In the genomic region with DNA sequence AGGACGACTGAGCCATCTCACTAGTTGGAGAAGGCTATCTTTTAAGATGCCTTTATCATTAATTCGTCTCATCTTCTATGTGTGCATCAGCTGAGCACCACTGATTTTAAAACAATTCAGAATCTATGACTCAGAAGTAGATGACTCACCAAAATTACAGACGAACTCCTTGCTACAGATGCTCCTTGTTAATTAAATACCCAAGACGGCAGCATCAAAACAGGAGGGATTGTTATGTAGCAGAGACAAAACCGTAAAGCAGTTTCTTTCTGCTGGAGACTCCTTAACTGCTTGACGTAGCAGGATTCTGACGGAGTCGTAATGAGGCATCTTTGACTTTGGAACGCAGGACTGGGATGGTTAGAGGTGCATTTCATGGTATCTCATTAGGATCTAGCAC, we compare ENCODE assay signal across 31 mouse cellular contexts.
DNase-seq lines count a peak whose midpoint lies in the region; ATAC-seq and TF ChIP-seq lines count a peak whose summit lies in the region.
"Had no signal": no experiment of that assay in that cellular context is flagged by ENCODE, and none has a peak within 500 bp of the region (broad histone marks: within the 10 kb centered on the region; RNA-seq: fewer than 3 reads in every experiment).

No protein-coding gene starts in this region.

- no peak for DNase-seq in frontal cortex, postnatal 10 days (ENCODE audit: low spot score in 2 of 2)
- peak; percentile 11 for DNase-seq in 3T3-L1 (ENCODE audit: low read depth, low spot score)
- peak; percentile 43 for DNase-seq in Muller cell, postnatal 12 days (ENCODE audit: inconsistent ontology term)
- DNase-seq in thymus, adult 18-20 months: no peak
- no peak for DNase-seq in lung, postnatal 0 days (ENCODE audit: low spot score)
- DNase-seq: adrenal gland, adult 2 months; adrenal gland, postnatal 14 days; cerebellum, adult 11-12 months; cerebellum, adult 8-10 months; cerebellum, postnatal 10 days; cerebellum, postnatal 36 days; embryo, embryonic 11 days; forebrain, postnatal 0 days; gastrocnemius, postnatal 10 days; gastrocnemius, postnatal 36 days; heart, adult 18-20 months; heart, postnatal 10 days; heart, postnatal 36 days had no signal

- no peak for TF ChIP-seq POLR2A in myocyte (IDR thresholded peaks at IDR 0.05; ENCODE audit: insufficient read length, low read depth)

- no peaks in the 10 kb centered on the region for H3K4me1 ChIP-seq in lung, postnatal 0 days (ENCODE audit: insufficient read depth, low read depth, low read length)
- H3K4me1 ChIP-seq in forebrain, embryonic 15.5 days: no peaks in the 10 kb centered on the region
- H3K4me1 ChIP-seq: forebrain, embryonic 13.5 days; heart, embryonic 12.5 days; heart, embryonic 15.5 days; hindbrain, embryonic 10.5 days had no signal

- H3K4me3 ChIP-seq in myocyte: no peak overlapping the region
- H3K4me3 ChIP-seq in lung, postnatal 0 days (ENCODE audit: low read depth, low read length): no peak overlapping the region
- no peak overlapping the region for H3K4me3 ChIP-seq in forebrain, embryonic 15.5 days
- H3K4me3 ChIP-seq: embryonic facial prominence, embryonic 10.5 days; embryonic facial prominence, embryonic 13.5 days; erythroblast, embryonic 14.5 days; forebrain, embryonic 13.5 days; heart, embryonic 12.5 days; heart, embryonic 15.5 days; hindbrain, embryonic 10.5 days had no signal

- no peak for TF ChIP-seq CTCF in lung, postnatal 0 days (IDR thresholded peaks at IDR 0.05)

- H3K79me2 ChIP-seq in myocyte (ENCODE audit: control insufficient read depth, insufficient read depth): no peaks in the 10 kb centered on the region

- H3K9ac ChIP-seq in lung, postnatal 0 days (replicated peaks; ENCODE audit: low read depth): no peak overlapping the region
- no peak overlapping the region for H3K9ac ChIP-seq in forebrain, embryonic 15.5 days (replicated peaks)
- H3K9ac ChIP-seq: embryonic facial prominence, embryonic 13.5 days; forebrain, embryonic 13.5 days; forebrain, postnatal 0 days; heart, embryonic 12.5 days; heart, embryonic 15.5 days; hindbrain, embryonic 14.5 days had no signal

- 77% methylated on average over 9 of the region's 9 CpGs for WGBS in lung, postnatal 0 days
- 78% methylated on average over 9 of the region's 9 CpGs for WGBS in forebrain, embryonic 15.5 days

- no peak overlapping the region for H3K27ac ChIP-seq in lung, postnatal 0 days (ENCODE audit: low read length)
- no peak overlapping the region for H3K27ac ChIP-seq in forebrain, embryonic 15.5 days (replicated peaks)
- H3K27ac ChIP-seq: embryonic facial prominence, embryonic 10.5 days; embryonic facial prominence, embryonic 13.5 days; forebrain, embryonic 13.5 days; heart, embryonic 15.5 days; hindbrain, embryonic 10.5 days; hindbrain, embryonic 14.5 days had no signal

- peak overlapping the region; percentile 38 for H3K4me2 ChIP-seq in myocyte (ENCODE audit: low read depth)
- no peak overlapping the region for H3K4me2 ChIP-seq in lung, postnatal 0 days (replicated peaks; ENCODE audit: low read depth, low read length)
- H3K4me2 ChIP-seq in forebrain, embryonic 15.5 days (replicated peaks): no peak overlapping the region
- H3K4me2 ChIP-seq: embryonic facial prominence, embryonic 13.5 days; forebrain, embryonic 13.5 days; heart, embryonic 12.5 days; heart, embryonic 15.5 days; hindbrain, embryonic 14.5 days had no signal

- no peaks in the 10 kb centered on the region for H3K9me3 ChIP-seq in lung, postnatal 0 days (ENCODE audit: low read length)
- no peaks in the 10 kb centered on the region for H3K9me3 ChIP-seq in forebrain, embryonic 15.5 days
- H3K9me3 ChIP-seq: embryonic facial prominence, embryonic 10.5 days; embryonic facial prominence, embryonic 13.5 days; forebrain, embryonic 13.5 days; heart, embryonic 12.5 days; heart, embryonic 15.5 days; hindbrain, embryonic 10.5 days had no signal

- no peaks in the 10 kb centered on the region for H3K36me3 ChIP-seq in myocyte (ENCODE audit: control insufficient read depth, insufficient read depth)
- no peaks in the 10 kb centered on the region for H3K36me3 ChIP-seq in lung, postnatal 0 days (ENCODE audit: insufficient read depth, low read length)
- no peaks in the 10 kb centered on the region for H3K36me3 ChIP-seq in forebrain, embryonic 15.5 days
- H3K36me3 ChIP-seq: embryonic facial prominence, embryonic 10.5 days; embryonic facial prominence, embryonic 13.5 days; heart, embryonic 12.5 days; heart, embryonic 15.5 days; hindbrain, embryonic 10.5 days had no signal

- no peak for TF ChIP-seq EP300 in lung, postnatal 0 days (IDR thresholded peaks at IDR 0.05)

- no peak overlapping the region for H3ac ChIP-seq in myocyte (ENCODE audit: control insufficient read depth, insufficient read length)

- peak; percentile 47 for ATAC-seq in frontal cortex, adult (ENCODE audit: low TSS enrichment)
- no peak for ATAC-seq in lung, postnatal 0 days
- no peak for ATAC-seq in forebrain, embryonic 15.5 days (replicated peaks)
- ATAC-seq: CD4-positive, CD25-positive, alpha-beta regulatory T cell, adult 4 months; forebrain, embryonic 13.5 days; forebrain, postnatal 0 days; intestine, postnatal 0 days had no signal

- no peaks in the 10 kb centered on the region for H3K27me3 ChIP-seq in myocyte (ENCODE audit: control insufficient read depth, insufficient read depth, insufficient read length)
- H3K27me3 ChIP-seq in lung, postnatal 0 days (replicated peaks; ENCODE audit: insufficient read depth, low read length): no peaks in the 10 kb centered on the region
- no peaks in the 10 kb centered on the region for H3K27me3 ChIP-seq in forebrain, embryonic 15.5 days
- H3K27me3 ChIP-seq: embryonic facial prominence, embryonic 13.5 days; forebrain, embryonic 13.5 days; heart, embryonic 12.5 days; heart, embryonic 15.5 days had no signal

TF ChIP-seq in myocyte, 11 proteins besides CTCF, POLR2A, EP300 and RAD21:
- TF ChIP-seq MAX (IDR thresholded peaks at IDR 0.05; ENCODE audit: low read depth): no peak
- no peak for TF ChIP-seq USF1 (IDR thresholded peaks at IDR 0.05; ENCODE audit: low read depth)
- TF ChIP-seq E2F4 (IDR thresholded peaks at IDR 0.05; ENCODE audit: insufficient read depth): no peak
- no peak for TF ChIP-seq MYOD1 (IDR thresholded peaks at IDR 0.05; ENCODE audit: control insufficient read depth in 1 of 3, insufficient read length in 2 of 3, low read depth in 2 of 3)
- no peak for TF ChIP-seq TCF12 (IDR thresholded peaks at IDR 0.05; ENCODE audit: insufficient read depth, poor library complexity, severe bottlenecking)
- TF ChIP-seq POLR2AphosphoS2 (IDR thresholded peaks at IDR 0.05; ENCODE audit: insufficient read length, low read depth): no peak
- TF ChIP-seq MYOG (IDR thresholded peaks at IDR 0.05; ENCODE audit: control insufficient read depth in 1 of 3, insufficient read depth in 1 of 3, insufficient read length in 2 of 3, low read depth in 2 of 3): no peak
- no peak for TF ChIP-seq REST (IDR thresholded peaks at IDR 0.05; ENCODE audit: insufficient read depth, insufficient read length)
- no peak for TF ChIP-seq CEBPB (IDR thresholded peaks at IDR 0.05; ENCODE audit: insufficient read depth, poor library complexity, severe bottlenecking)
- TF ChIP-seq TCF3 (IDR thresholded peaks at IDR 0.05; ENCODE audit: insufficient read length, low read depth): no peak
- TF ChIP-seq SRF (IDR thresholded peaks at IDR 0.05; ENCODE audit: control insufficient read depth, insufficient read length, low read depth): no peak

Comparison
In these comparisons a context has a peak if more than half of its experiments do, and no peak if none do; other contexts are left out.
1. DNase-seq: peak in 3T3-L1 (single experiment) and Muller cell, postnatal 12 days (single experiment); none in frontal cortex, postnatal 10 days (0 of 2), thymus, adult 18-20 months (0 of 2) and lung, postnatal 0 days (single experiment).